Comparison of ENCODE assay signal across 13 mouse cellular contexts in genomic region chr9:51843216-51843615, GRCm38 (mm10).
DNase-seq lines count a peak whose midpoint lies in the region; TF ChIP-seq lines count a peak whose summit lies in the region.
"Had no signal": no experiment of that assay in that cellular context is flagged by ENCODE, and none has a peak within 500 bp of the region (broad histone marks: within the 10 kb centered on the region; RNA-seq: fewer than 3 reads in every experiment).

No protein-coding gene starts in this region.

- no peak for TF ChIP-seq POLR2A in thymus, adult 2 months (IDR thresholded peaks at IDR 0.05; ENCODE audit: control insufficient read depth, extremely low read depth, insufficient read depth, low read length, poor library complexity)

- no peak overlapping the region for H3K27ac ChIP-seq in thymus, adult 2 months (ENCODE audit: control insufficient read depth, insufficient read depth, low read length)
- H3K27ac ChIP-seq: liver, embryonic 12.5 days; midbrain, embryonic 10.5 days; neural tube, embryonic 13.5 days had no signal

- 67% methylated on average over 4 of the region's 4 CpGs for WGBS in thymus, adult 2 months

- no peaks in the 10 kb centered on the region for H3K27me3 ChIP-seq in thymus, adult 2 months (ENCODE audit: control insufficient read depth, insufficient read depth, low read length)
- H3K27me3 ChIP-seq: liver, embryonic 12.5 days; neural tube, embryonic 13.5 days had no signal

- peak; percentile 36 to 58 for DNase-seq in cerebellum, postnatal 14 days
- no peak for DNase-seq in cerebellum, adult 11-12 months
- peak; percentile 31 for DNase-seq in left cerebral cortex, postnatal 4 days
- no peak for DNase-seq in left cerebral cortex, adult 18-20 months (ENCODE audit: low spot score in 2 of 2)
- DNase-seq in adrenal gland, adult 8-10 months = peak; percentile 10
- peak; percentile 18 to 56 for DNase-seq in lung, postnatal 4 days
- no peak for DNase-seq in thymus, adult 2 months
- DNase-seq in T-cell, adult 2 months (ENCODE audit: low spot score) = no peak
- DNase-seq: kidney, adult 2 months had no signal

- peaks cover 26% of the 10 kb centered on the region for H3K4me1 ChIP-seq in thymus, adult 2 months (replicated peaks; ENCODE audit: control insufficient read depth, insufficient read depth, low read length)
- H3K4me1 ChIP-seq: liver, embryonic 12.5 days; midbrain, embryonic 10.5 days had no signal

- no peaks in the 10 kb centered on the region for H3K36me3 ChIP-seq in thymus, adult 2 months (ENCODE audit: control insufficient read depth, insufficient read depth, low read length)
- H3K36me3 ChIP-seq: liver, embryonic 12.5 days; midbrain, embryonic 10.5 days had no signal

- intact Hi-C loops in left cerebral cortex, postnatal 4 days (cut with DNase I) = no loop called here

- no peak for TF ChIP-seq CTCF in thymus, adult 2 months (IDR thresholded peaks at IDR 0.05; ENCODE audit: borderline replicate concordance, control insufficient read depth, extremely low read depth, insufficient read depth, low read length, poor library complexity)

- no peak overlapping the region for H3K4me3 ChIP-seq in thymus, adult 2 months (ENCODE audit: control insufficient read depth, insufficient read depth, low read length)
- H3K4me3 ChIP-seq: erythroblast, embryonic 14.5 days; liver, embryonic 12.5 days; midbrain, embryonic 10.5 days; neural tube, embryonic 13.5 days had no signal

Comparison
In these comparisons a context has a peak if more than half of its experiments do, and no peak if none do; other contexts are left out.
1. DNase-seq: peak in cerebellum, postnatal 14 days (2 of 2), left cerebral cortex, postnatal 4 days (single experiment), adrenal gland, adult 8-10 months (single experiment) and lung, postnatal 4 days (2 of 2); none in cerebellum, adult 11-12 months (single experiment), left cerebral cortex, adult 18-20 months (0 of 2), thymus, adult 2 months (single experiment) and T-cell, adult 2 months (single experiment).